ENCODE assay signal across 15 mouse cellular contexts in the genomic region with DNA sequence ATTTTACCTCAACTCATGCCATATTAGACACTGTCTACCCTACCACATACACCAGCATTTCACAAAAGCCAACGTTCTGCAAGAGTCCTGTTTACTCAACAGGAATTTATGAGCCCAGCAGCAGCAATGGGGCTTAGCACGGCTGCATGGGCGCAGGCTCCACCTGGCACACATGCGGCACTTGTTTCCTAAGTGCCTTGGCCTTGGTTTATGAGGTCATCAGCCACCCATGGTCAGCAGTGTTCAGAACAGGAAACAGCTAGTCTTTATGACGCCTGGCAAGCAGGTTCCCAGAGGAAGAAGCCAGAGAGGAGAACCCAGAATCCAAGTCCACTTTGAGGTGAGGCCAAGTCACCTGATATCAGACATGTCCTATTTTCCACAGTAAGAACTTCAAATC.
A peak's percentile ranks its signal among the peaks of the same experiment; 100 is the strongest.
DNase-seq lines count a peak whose midpoint lies in the region; ATAC-seq and TF ChIP-seq lines count a peak whose summit lies in the region.
"Had no signal": no experiment of that assay in that cellular context is flagged by ENCODE, and none has a peak within 500 bp of the region (broad histone marks: within the 10 kb centered on the region; RNA-seq: fewer than 3 reads in every experiment).

No protein-coding gene starts in this region.

- TF ChIP-seq EP300 in stomach, postnatal 0 days (optimal IDR thresholded peaks at IDR 0.05), result no peak

- H3K27ac ChIP-seq in hindbrain, embryonic 16.5 days (ENCODE audit: low read depth, low read length), result no peak overlapping the region
- no peak overlapping the region for H3K27ac ChIP-seq in hindbrain, embryonic 12.5 days
- H3K27ac ChIP-seq in testis, adult 2 months (ENCODE audit: control insufficient read depth, insufficient read depth, low read depth, low read length), result no peak overlapping the region
- H3K27ac ChIP-seq in stomach, postnatal 0 days (replicated peaks), result no peak overlapping the region
- H3K27ac ChIP-seq: embryonic facial prominence, embryonic 13.5 days; kidney, postnatal 0 days had no signal

- TF ChIP-seq CTCF in testis, adult 2 months (IDR thresholded peaks at IDR 0.05; ENCODE audit: control insufficient read depth, insufficient read depth, insufficient replicate concordance, low read depth, low read length), result no peak
- no peak for TF ChIP-seq CTCF in stomach, postnatal 0 days (IDR thresholded peaks at IDR 0.05; ENCODE audit: low read depth)

- no peaks in the 10 kb centered on the region for H3K36me3 ChIP-seq in hindbrain, embryonic 16.5 days (ENCODE audit: control insufficient read depth, insufficient read depth, low read length)
- no peaks in the 10 kb centered on the region for H3K36me3 ChIP-seq in hindbrain, embryonic 12.5 days
- H3K36me3 ChIP-seq in testis, adult 2 months (ENCODE audit: control insufficient read depth, insufficient read depth, low read length), result no peaks in the 10 kb centered on the region
- no peaks in the 10 kb centered on the region for H3K36me3 ChIP-seq in stomach, postnatal 0 days (ENCODE audit: control insufficient read depth, insufficient read depth, low read length)
- H3K36me3 ChIP-seq: embryonic facial prominence, embryonic 13.5 days; G1E; hindbrain, embryonic 10.5 days had no signal

- no peaks in the 10 kb centered on the region for H3K9me3 ChIP-seq in hindbrain, embryonic 16.5 days (ENCODE audit: control insufficient read depth, low read length)
- no peaks in the 10 kb centered on the region for H3K9me3 ChIP-seq in hindbrain, embryonic 12.5 days (replicated peaks)
- no peaks in the 10 kb centered on the region for H3K9me3 ChIP-seq in stomach, postnatal 0 days (ENCODE audit: control insufficient read depth, low read length)
- H3K9me3 ChIP-seq: embryonic facial prominence, embryonic 13.5 days; hindbrain, embryonic 10.5 days had no signal

- H3K4me2 ChIP-seq in hindbrain, embryonic 16.5 days (ENCODE audit: low read length), result no peak overlapping the region
- H3K4me2 ChIP-seq in hindbrain, embryonic 12.5 days (replicated peaks), result no peak overlapping the region
- no peak overlapping the region for H3K4me2 ChIP-seq in stomach, postnatal 0 days (replicated peaks; ENCODE audit: low read depth)
- H3K4me2 ChIP-seq: embryonic facial prominence, embryonic 13.5 days had no signal

- no peaks in the 10 kb centered on the region for H3K27me3 ChIP-seq in hindbrain, embryonic 16.5 days (replicated peaks; ENCODE audit: control insufficient read depth, insufficient read depth, low read length)
- no peaks in the 10 kb centered on the region for H3K27me3 ChIP-seq in hindbrain, embryonic 12.5 days
- H3K27me3 ChIP-seq in testis, adult 2 months (ENCODE audit: control insufficient read depth, insufficient read depth, low read length), result no peaks in the 10 kb centered on the region
- H3K27me3 ChIP-seq in stomach, postnatal 0 days (ENCODE audit: control insufficient read depth, insufficient read depth, low read length), result no peaks in the 10 kb centered on the region
- H3K27me3 ChIP-seq: embryonic facial prominence, embryonic 13.5 days had no signal

- WGBS in hindbrain, embryonic 16.5 days, result 86% methylated on average over 5 of the region's 5 CpGs
- 90% methylated on average over 5 of the region's 5 CpGs for WGBS in hindbrain, embryonic 12.5 days
- WGBS in stomach, postnatal 0 days, result 55% methylated on average over 5 of the region's 5 CpGs

- H3K4me3 ChIP-seq in hindbrain, embryonic 16.5 days (ENCODE audit: low read length), result no peak overlapping the region
- H3K4me3 ChIP-seq in hindbrain, embryonic 12.5 days, result no peak overlapping the region
- H3K4me3 ChIP-seq in testis, adult 2 months (ENCODE audit: control insufficient read depth, low read depth, low read length), result peak overlapping the region; percentile 32; the same call in 1 of the 2 replicates
- no peak overlapping the region for H3K4me3 ChIP-seq in stomach, postnatal 0 days (ENCODE audit: low read depth, low read length)
- H3K4me3 ChIP-seq: embryonic facial prominence, embryonic 13.5 days; hindbrain, embryonic 10.5 days had no signal

- H3K9ac ChIP-seq in hindbrain, embryonic 16.5 days (ENCODE audit: low read depth, low read length), result no peak overlapping the region
- no peak overlapping the region for H3K9ac ChIP-seq in hindbrain, embryonic 12.5 days
- H3K9ac ChIP-seq in stomach, postnatal 0 days (ENCODE audit: low read length), result no peak overlapping the region
- H3K9ac ChIP-seq: embryonic facial prominence, embryonic 13.5 days; liver, postnatal 0 days had no signal

- 0 out of 2 replicates have a peak, but pooled peaks have one; percentile 30 for ATAC-seq in hindbrain, embryonic 16.5 days
- no peak for ATAC-seq in hindbrain, embryonic 12.5 days (ENCODE audit: low FRiP score)
- 0 out of 2 replicates have a peak, but pooled peaks have one; percentile 43 for ATAC-seq in stomach, postnatal 0 days (ENCODE audit: low FRiP score, low TSS enrichment)
- ATAC-seq: liver, postnatal 0 days had no signal

- no peaks in the 10 kb centered on the region for H3K4me1 ChIP-seq in hindbrain, embryonic 16.5 days (ENCODE audit: control insufficient read depth, insufficient read depth, low read depth, low read length)
- peaks cover 22% of the 10 kb centered on the region for H3K4me1 ChIP-seq in hindbrain, embryonic 12.5 days
- no peaks in the 10 kb centered on the region for H3K4me1 ChIP-seq in testis, adult 2 months (ENCODE audit: control insufficient read depth, insufficient read depth, low read length)
- H3K4me1 ChIP-seq in stomach, postnatal 0 days (replicated peaks; ENCODE audit: control insufficient read depth, insufficient read depth), result peaks cover 2% of the 10 kb centered on the region; the same call in 1 of the 2 replicates

- no peak for DNase-seq in testis, postnatal 10 days (ENCODE audit: low spot score)
- DNase-seq in kidney, postnatal 36 days, result peak; percentile 23 to 37
- DNase-seq in stomach, postnatal 0 days (ENCODE audit: low spot score), result no peak
- DNase-seq in frontal cortex, postnatal 10 days (ENCODE audit: low spot score in 2 of 2), result no peak
- DNase-seq in ovary, postnatal 10 days (ENCODE audit: low spot score), result no peak
- DNase-seq: cerebellum, adult 11 months; liver, postnatal 0 days; thymus, postnatal 14 days had no signal

- TF ChIP-seq POLR2A in testis, adult 2 months (IDR thresholded peaks at IDR 0.05; ENCODE audit: control insufficient read depth, low read depth, low read length), result no peak; the same call in 1 of the 2 replicates

Comparison
In these comparisons a context has a peak if more than half of its experiments do, and no peak if none do; other contexts are left out.
1. DNase-seq: peak in kidney, postnatal 36 days (2 of 2); none in testis, postnatal 10 days (single experiment), stomach, postnatal 0 days (single experiment), frontal cortex, postnatal 10 days (0 of 2) and ovary, postnatal 10 days (single experiment).